Mouse (Mus musculus) c-Kit-negative CD71-positive TER-119-positive erythroid progenitor cells, embryonic 14.5 days (primary cell): ENCODE measurements at regions not wholly inside any gene's neighbourhood (a gene's known extent, or its start where the extent isn't known, plus 50 kb on each side); places are given as distances from the start of the nearest gene placed in this dataset.

Source experiments
- DNase-seq: peaks from one replicate; pipeline ENCODE4 v3.0.0-alpha.2; 2013; ENCODE audit warnings: low read depth, low spot score

DNA sequence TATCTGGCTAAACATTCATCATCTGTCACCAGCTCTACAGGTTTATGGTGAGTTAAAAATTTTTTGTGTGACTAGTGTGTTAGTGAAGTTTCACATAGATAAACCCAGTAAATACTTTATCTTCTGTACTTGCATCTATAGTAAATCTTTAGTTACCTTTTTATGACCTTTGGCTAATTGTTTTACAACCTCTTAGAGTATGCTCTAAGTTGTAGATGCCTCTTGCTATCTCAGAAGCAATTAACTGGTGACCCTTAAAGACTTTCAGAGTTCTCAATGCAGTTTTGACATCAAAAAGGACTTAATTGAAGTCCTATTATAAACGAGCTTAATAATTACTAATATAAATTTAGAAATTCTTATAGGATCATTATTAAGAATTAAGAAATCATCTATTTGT lies 265.6 kb downstream of the Hivep2 start:
- DNase-seq: no peak

DNA sequence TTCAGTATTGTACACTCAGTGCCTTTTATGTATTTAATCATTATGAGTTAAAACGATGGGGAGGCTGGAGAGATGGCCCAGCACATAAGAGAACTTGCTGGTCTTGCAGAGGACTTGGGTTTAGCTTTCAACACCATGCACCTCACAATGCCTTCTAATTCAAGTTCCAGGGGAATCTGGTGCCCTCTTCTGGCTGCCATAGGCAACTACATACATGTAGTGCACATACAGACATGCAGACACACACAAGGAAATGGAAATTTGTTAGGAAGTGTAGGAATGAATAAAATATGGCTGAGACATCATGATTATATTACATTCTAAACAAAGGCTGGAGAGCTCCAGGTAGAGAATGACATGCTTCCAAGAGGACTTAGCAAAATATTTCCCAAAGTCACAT lies 251.4 kb downstream of the Hivep2 start:
- DNase-seq: no peak

DNA sequence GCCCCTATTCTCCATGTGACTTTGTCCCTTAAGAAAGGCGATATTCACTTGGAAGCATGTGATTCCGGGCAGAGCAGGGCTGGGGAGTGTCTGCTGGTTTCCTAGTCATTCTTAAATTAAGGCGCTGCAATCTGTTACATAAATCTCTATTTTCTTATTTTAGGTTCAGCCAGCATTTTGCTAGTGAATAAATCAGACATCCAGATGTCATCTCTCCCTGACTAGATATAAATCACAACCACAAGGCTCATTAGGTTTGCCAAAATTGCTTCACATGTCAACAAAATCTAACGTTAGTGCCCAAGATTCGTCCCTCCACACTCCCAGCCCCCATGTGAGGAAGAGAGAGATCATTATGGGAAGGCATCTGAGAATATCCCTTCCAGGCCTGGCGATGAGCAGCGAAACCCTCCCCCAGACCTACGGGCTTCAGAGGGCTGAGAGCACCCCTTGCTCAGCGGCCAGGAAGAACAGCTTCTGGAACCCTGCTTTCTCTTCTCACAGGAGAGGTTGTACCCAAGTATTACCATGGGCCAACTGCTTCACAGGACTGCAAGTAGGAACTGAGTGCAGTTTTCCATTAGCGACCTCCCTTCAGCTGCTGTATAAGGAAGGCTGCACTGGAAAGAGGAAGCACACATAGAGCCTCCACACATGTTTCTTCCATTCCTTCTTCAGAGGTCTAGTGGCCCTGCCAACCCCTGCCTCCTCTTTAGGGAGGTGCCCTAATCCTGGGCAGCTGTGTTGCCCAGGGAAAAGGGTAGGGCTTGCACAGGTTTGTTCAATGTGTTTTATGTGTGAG lies 250.5 kb downstream of the Hivep2 start:
- no peak for DNase-seq

DNA sequence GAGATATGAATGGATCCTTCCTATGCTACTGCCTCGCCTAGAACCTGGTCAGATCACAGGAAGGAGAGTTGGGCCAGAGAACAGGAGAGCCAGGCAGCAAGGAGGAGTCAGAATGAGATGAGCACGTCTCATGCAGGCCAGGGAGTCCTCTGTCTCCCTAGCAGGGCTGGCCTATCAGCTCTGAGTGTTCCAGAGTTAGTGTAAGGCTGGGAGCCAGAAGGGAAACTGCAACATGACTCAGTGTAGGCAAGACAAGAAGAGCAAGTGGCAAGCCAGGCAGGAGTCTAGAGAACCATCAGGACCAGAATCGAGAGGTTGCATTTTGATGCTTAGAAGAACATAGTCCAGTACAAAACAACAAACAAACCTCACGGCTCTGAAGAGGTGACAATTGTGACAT lies 249.6 kb downstream of the Hivep2 start:
- no peak for DNase-seq

DNA sequence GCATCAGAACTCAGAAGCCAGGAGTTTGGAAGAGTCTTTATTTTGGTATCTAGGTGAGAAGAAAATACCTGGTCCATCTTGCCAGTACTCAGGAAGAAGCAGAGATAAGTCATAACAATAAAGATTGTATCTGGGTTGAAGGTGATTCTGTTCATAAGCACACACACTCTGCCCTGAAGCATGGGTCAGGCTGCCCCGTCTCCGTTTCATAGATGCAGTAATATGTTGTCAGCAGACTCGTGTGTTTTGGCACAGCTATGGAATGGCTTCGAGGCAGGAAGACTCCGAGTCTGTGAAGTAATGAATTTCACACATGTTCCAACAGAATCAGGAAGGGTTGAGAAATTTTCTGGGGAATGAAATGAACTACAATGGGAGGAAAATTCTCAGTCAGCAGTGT lies 247.7 kb downstream of the Hivep2 start:
- DNase-seq: no peak

DNA sequence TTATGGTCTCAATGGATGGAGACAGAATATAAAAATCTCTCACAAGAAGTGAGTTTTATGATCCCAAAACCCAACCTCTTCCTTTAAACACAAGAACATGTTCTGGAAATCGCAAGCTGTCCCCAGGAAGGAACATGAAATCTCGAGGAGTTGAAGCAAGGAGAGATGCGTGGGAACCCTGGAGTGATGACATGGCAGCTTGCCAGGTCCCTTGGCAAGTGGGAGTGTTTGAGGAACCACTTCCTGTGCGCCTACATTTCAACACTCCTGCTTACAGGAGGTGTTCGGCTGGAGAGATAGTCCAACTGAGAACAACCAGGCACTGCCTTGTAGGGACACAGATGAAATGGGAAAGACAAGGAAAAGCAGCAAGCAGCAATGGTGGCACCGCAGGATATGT lies 246.1 kb downstream of the Hivep2 start:
- DNase-seq: no peak

DNA sequence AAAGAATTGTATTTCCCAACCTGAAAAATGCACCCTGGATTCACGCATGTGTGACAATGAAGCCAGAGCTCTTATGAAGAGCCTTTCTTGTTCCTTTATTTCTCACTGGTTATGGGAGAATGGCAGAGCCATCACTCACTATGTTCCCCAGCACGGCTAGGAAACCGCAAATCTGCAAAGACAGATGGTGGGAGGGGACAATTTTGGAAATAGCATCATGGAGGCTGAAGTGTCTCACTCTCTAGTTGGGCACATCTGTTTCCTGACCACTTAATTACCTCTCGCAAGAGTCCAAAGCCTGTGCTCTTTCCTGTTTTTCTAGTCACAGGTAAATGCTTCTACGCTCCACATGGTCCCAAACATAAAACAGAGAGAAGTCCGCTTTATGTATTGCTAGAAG lies 245.6 kb downstream of the Hivep2 start:
- DNase-seq: no peak

DNA sequence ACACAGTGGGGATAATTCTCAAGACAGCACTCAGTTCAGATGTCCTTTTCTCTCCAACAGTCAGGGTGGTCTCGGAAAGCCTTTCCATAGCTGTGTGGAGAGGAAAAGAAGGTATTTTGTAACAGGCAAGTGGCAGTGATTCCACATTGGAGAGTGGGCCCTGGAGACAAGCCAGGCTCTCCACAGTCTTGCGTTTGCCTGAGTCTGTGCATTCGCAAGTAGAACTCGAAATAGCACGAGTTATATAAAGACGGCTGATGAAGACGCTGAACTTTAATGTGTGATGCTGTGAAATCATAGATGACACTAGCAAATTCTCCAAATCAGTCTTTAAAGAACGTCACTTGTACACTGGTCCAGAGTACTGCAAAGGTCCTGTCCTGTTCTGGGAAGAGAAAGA lies 244.6 kb downstream of the Hivep2 start:
- no peak for DNase-seq

DNA sequence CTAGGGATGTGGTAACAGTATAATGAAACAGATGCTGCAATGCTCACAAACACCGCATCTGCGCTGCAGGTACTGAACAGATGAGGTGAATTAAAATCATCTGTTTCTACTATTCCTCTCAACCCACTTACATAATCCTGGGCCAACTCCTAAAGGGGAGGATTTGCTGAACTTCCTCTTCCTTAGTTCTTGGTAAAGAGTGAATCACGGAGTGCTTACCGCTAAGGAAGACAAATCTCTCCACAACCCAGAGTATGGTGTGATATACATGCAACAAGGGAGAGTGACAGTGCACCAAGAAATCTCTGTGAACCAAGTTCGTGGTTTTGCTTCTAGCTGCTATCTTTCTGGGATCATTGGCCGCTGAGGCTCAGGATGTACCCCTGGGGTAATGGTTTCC lies 244.2 kb downstream of the Hivep2 start:
- DNase-seq: no peak

DNA sequence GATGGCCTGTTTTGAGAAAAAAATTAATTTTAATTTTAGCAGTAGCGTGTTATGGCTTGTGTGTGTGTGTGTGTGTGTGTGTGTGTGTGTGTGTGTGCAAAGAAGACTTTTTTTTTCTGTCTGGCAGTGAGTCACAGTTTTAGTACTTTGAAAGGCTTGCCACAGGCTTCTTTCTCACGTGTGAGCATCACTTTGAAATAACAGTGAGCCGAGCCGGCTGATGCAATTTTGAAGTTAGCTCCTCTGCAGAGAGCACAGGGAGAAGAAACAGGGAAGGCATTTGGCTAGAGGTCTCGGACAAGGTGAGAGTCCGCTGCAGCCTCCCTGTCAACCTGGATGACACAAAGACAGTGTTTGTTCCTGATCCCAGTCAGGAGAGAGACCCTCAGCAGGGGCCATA lies 242.3 kb downstream of the Hivep2 start:
- no peak for DNase-seq

DNA sequence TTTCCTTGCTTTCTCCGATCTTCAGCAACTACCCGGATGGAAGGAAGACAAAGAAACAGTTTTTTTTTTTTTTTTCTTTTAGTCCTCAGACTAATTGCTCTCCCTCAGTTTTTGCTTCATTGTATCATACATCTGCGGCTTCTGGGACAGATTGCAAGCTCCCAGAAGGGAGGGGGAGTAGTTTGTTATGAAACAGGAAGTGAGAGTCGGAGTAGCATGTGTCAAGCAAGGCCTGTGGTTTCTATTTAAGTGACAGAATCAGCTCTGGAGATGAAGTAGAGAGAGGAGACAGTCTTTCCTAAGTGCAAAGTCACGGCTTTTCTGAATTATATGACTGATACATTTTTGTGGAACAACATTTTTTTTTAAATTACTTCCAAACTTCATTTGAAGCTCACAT lies 241.7 kb downstream of the Hivep2 start:
- DNase-seq: no peak

DNA sequence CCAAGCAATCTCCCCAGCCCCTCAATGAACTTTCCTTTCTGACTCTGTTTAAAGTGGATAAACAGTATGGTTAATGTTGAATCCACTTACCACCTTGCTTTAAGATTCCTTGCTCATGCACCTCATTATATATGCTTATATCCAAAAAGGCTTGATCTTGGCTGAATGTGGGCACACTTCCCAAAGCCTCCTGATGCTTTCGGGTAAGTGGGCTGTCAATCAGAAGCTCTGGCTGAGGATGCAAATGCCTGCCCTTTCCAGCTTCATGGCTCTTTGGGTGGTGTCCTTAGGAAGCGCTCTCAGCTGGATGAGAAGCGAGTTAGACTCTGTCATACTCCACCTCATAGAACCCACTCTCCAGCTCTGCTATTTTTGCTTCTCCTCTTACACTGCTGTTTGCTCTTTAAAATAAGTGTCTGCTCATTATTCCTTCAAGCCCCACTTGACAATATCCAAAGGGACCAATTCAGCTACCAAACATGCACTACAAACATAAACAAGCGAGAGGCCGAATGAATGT lies 241.2 kb downstream of the Hivep2 start:
- DNase-seq: no peak
